Mouse (Mus musculus): ENCODE data around the gene Gck.
A peak's percentile ranks its signal among the peaks of the same experiment; 100 is the strongest.
"Not testable (repeated sequence)": the region's sequence is repeated elsewhere in the genome, so short reads cannot be mapped to it uniquely, and the experiment has no call there.

Gck gene

GRCm38 (mm10) chr11:5954965-5955504, 5.2 kb upstream of the Gck start:
- no peak for DNase-seq

GRCm38 (mm10) chr11:5954435-5954834, 4.6 kb upstream of the Gck start:
- no peak for DNase-seq

- peak; percentile 27 for DNase-seq
Observed at GRCm38 (mm10) chr11:5953130-5953765, 3.4 kb upstream of the Gck start.

GRCm38 (mm10) chr11:5952501-5952900, 2.6 kb upstream of the Gck start:
- DNase-seq, result no peak

DNA sequence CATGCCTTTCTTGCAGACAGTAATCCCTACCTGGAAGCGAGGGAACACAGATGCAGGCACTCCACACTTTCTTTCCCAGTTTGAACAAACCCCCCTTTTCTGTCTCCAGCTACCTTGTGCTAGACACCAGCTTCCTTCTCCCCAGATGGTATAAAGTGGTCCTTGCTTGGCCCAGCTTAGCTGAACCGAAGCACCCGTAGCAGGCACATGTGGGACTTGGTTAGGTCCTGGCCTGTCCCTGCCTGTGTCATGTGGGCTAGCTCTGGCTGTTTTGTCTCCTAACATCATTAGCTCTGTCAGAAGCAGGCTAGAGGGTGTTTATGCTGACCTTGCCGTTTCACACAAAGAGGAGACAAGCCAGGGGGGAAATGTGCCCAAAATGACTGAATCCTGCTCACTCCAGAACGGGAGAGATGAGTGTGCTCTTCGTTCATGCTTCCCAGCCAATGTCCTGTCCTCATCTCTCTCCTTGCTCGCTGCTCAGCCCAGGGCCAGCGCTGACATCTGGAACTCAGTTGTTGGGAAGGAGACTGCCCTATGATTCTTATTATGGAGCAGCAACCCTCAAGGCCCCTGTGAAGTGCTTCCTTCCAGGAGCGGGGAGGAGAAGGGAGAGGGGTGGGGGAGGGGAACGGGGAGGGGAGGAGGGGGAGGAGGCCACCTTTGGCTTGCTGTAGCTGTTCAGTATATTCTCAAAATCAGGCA, 1.2 kb downstream of the Gck start:
- DNase-seq, result no peak

GRCm38 (mm10) chr11:5947796-5948195, 2.1 kb downstream of the Gck start:
- DNase-seq, result no peak

DNA sequence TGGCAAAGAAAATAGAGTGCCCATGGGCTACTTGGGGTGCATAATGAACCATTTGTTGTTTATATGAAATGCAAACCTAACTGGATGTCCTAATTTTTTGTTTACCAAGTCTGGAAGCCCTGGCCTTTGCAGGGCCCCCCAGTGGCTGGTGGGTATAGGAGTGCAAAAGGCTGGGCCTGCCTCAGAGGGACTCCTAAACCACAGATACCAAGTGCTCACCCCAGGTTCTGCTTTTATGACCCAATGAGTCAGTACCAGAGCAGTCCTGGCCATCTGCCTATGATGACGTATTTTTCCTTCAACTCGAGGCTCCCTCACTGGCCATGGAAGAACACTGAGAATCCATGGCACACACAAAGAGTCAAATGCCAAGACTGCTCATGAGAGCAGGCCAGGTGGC, 4.8 kb downstream of the Gck start:
- DNase-seq, result no peak

GRCm38 (mm10) chr11:5942966-5943365, 6.9 kb downstream of the Gck start:
- no peak for DNase-seq

DNA sequence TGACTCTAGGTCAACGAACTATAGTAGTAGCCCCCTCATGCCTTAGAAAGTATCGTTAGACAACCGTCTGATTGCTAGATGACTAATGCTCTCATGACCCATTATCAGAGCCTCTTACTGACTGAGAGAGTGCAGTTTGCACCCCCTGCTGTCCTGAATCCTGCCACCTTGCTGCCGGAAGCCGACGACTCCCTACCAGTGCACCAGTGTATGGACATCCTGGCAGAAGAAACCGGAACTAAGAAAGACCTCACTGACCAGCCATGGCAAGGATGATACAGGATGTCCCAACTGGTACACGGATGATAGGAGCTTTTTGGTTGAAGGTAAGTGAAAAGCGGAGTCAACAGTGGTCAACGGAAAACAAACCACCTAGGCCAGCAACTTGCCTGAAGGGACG, 15.3 kb downstream of the Gck start:
- not testable (repeated sequence) for DNase-seq

- not testable (repeated sequence) for DNase-seq
Observed at GRCm38 (mm10) chr11:5931947-5932346, 17.9 kb downstream of the Gck start.

DNA sequence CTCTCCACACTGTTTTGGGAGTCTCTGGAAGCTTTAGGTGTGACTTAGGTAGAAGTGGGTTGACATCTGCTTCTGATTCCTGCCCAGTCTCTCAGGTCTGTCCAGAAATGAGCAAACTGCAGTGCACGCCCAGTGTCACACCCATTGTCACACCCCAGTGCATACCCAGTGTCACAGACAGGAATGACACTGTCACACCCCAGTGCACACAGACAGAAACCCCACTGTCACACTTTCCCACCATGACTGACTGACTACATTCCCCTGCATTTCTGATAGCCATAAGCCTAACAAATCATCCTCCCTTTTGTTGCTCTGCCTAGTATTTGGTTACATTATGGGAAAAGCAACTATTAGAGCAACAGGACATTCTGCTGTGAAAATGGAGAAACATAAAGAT, 19.3 kb downstream of the Gck start:
- no peak for DNase-seq

GRCm38 (mm10) chr11:5926696-5927220, 23.1 kb downstream of the Gck start:
- DNase-seq, result no peak

DNA sequence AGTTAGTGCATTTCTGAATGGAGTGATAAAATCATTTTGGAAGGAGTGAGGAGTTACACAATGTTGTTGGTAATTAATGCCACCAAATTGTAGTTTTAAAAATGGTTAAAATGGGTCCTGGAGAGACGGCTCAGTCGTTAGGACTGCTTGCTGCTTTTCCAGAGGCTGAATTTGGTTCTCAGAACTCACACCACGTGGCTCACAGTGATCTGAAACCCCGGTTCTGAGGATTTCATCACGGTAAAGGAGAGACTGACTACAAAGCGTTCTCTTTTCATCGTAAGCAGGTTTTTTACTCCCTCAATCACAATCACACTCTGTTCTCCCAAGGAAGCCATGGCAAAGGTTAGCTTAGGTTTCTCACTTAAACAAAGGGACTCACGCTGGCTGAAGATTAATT, 25.2 kb downstream of the Gck start:
- DNase-seq, result no peak

DNA sequence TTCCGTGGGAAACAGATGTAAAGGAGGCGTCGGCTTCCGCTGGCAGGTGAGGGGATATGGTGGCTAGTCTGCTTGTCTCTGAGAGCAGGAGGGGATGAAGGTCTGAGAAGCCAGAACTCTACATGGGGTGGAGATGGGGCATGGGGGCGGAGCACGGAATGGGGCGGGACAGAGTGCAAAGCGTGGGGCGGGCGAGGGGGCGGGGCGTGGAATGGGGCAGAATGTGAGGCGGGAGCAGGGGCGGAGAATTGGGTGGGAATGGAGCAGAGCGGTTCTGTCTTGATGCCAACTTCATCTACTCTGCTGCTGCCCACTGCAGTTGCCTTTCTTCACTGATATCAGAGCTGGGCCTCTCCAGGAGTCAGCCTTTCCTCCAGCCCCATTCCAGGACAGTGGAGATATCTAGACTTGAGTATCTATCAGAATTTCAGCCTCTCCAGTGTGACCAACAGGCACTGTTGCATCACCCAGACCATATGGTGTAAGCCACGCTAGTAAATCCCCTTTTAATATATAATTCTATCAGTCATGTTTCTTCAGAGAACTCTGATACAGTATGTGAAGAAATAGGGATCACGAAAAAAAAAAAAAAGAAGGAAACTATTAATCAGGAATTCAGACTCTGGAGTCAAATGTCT, 29.4 kb downstream of the Gck start:
- no peak for DNase-seq

GRCm38 (mm10) chr11:5919606-5920005, 30.3 kb downstream of the Gck start:
- no peak for DNase-seq

- DNase-seq, result no peak
Observed at GRCm38 (mm10) chr11:5918111-5918510, 31.8 kb downstream of the Gck start.

GRCm38 (mm10) chr11:5916178-5916548, 33.7 kb downstream of the Gck start:
- peak; percentile 67 for DNase-seq

DNA sequence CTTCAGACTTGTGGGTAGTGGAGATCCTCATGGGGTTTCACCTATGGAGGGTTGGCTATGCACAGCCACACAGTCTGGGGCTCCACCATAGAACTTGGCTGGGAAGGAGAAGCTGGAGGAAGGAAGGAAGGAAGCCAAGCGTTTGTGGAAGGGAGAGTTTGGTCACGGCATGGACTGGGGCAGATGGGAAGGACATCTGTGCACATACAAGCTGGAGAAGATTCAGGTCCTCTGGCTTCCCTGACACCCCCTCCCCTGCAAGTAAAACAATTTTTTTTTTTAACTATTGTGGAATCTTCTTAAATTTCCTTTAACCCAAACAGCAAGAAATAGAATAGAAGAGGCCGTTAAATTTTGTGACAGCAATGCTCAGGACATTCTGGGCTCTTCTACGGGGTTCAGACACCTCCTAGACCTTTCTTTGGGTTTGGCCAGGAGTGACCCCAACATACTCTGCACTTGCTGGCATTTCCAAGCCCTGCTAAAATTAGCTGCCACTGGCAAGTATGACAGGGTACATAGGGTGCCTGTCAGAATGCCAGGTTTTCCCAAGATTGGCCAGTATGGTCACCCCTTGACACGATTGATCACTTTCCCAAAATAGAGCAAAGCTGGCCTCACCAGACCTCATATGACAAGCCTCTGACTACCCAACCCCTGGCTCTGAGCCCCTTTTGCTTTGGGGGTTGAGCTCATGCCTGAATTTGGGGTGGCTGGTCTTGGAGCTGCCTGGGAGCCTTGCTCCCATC, 34.3 kb downstream of the Gck start:
- DNase-seq, result no peak

GRCm38 (mm10) chr11:5914940-5915339, 34.9 kb downstream of the Gck start:
- DNase-seq, result no peak

DNA sequence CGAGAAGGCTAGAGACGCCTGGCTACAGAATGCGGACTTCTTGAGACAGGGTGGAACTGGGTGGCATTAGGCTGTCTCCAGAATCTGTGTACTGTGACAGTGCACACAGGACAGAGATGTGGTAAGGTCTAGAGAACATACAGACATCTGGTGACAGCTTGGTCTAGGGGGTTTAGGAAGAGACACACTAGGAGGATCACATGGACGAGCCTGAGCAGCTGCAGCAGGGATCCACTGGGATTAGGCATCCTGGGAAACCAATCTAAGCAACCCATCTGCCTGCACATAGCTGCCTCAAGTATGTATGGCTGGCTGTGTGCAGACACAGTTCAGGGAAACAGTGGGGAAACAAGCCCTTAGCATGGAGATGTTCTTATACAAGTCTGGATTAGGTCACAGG, 35.9 kb downstream of the Gck start:
- DNase-seq, result no peak

GRCm38 (mm10) chr11:5913256-5913655, 36.6 kb downstream of the Gck start:
- DNase-seq, result no peak

DNA sequence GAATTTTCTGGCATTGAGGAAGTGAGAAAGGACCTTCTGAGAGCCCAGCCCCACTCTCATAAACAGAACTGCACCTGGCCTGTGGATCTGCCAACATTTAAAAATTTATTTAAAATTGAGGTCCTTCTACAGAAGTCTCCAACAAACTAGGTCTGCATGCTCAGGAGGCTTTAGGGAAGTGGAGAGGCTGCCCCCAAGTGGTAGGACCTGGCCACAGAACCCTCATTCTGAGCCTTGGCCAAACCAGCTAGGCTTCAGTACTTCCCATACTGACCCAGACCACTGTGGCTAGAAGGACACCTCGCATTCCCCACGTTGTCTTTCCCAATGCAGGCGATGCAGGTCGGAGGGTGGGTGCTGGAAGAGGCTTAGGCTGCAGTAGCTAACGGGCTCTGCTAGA, 37.2 kb downstream of the Gck start:
- DNase-seq, result peak; percentile 78

DNA sequence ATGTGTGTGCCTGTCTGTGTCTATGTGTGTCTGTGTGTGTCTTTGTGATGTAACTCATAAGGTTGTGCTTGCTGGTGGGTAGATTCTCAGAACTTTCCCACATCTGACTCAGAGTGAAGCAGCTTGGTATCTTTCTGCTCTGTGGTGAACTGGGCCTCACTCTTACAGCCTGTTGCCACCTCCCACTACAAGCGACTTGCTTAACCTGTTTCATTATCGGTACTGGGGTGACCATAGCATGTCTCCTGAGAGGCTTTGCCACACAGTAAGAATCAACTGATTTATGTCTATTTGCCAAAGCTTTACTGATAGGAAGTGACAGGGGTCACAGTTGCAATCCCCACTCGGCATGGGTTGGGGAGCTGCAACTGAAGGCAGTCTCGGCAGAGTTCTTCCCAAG, 41.2 kb downstream of the Gck start:
- no peak for DNase-seq

Data from cerebellum, adult 11-12 months (tissue).